Mouse (Mus musculus): ENCODE measurements around the gene Cd209b.

Gene Cd209b

DNA sequence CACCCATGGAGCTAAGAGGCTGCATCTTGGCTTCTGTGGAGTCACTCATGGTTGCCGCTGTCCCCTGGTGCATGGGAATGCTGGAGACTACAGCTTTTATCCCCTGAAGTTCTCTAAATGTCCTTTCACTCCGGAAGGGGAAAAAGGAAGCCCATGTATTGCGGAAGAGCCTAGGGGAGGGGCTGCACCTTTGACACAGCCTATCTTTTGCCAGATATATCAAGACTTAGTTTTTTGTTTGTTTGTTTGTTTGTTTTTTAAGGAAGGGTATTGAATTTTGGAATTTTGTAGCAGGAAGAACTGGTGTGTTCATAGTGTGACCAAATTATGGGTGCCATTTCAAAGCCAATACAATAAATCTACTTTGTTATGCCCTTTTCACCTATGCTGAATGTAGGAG is at the start of gene Cd209b:
Cd209b (minus strand) TSS at position 101 of the 400 bp plus-strand sequence.
- DNase-seq (ENCODE audit: low spot score): no peak

GRCm38 (mm10) chr8:3956037-3956436 is 29.4 kb upstream of the Cd209b start:
- no peak for DNase-seq (ENCODE audit: low spot score)

- DNase-seq (ENCODE audit: low spot score): no peak
These were observed 28.0 kb upstream of the Cd209b start, which contains the start of gene Cd209c for GRCm38 (mm10) chr8:3954646-3955045. TSS of gene Cd209c (minus strand) at chr8:3954746.

DNA sequence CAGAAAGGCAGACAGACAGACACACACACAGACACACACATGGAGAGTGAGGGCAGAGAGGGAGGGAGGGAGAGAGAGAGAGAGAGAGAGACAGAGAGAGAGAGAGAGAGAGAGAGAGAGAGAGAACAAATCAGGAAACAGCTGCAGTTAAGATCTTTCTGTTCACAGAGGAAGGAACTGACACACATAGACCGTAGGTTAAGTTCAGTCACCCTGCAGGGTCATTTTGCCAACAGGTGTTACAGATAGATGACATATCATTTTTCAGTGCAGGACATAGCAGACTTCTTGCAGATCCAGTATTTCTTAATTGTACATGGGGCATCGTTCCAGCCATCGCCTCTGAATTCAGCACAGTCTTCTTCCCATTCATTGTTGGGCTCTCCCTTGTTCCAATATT is 13.4 kb upstream of the Cd209b start:
- no peak for DNase-seq (ENCODE audit: low spot score)

- no peak for DNase-seq (ENCODE audit: low spot score)
These were observed 48.2 kb downstream of the Cd209b start, which contains the start of gene Cd209d for GRCm38 (mm10) chr8:3878455-3878854. TSS of gene Cd209d (minus strand) at chr8:3878555.

GRCm38 (mm10) chr8:3876121-3876520 is 50.5 kb downstream of the Cd209b start:
- no peak for DNase-seq (ENCODE audit: low spot score)
